Mouse (Mus musculus): ENCODE measurements around the gene Grm8. TPM values are rescaled to one million over a fixed set of nuclear protein-coding genes. Genes with fewer than 3 reads are reported as not detected.

Gene Grm8
- polyA plus RNA-seq, 1 experiment from 2014 or later = 12.1 TPM

DNA sequence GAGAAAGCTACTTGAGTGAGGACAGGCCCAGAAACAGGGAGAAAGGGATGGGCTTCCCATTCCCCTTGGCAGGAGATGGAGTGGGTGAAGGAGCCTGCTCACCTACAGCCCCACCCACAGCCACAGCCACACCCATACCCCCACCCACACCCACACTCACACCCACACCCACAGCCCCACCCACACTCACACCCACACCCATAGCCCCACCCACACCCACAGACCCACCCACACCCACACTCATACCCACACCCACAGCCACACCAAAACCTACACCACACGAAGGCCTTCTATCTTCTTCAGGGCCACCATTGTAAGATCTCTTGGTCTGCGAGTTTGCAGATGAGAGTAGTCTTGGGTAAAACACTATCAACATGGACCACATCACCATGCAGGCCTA, 137.7 kb downstream of the Grm8 start:
- H3K4me3 ChIP-seq (replicated peaks; ENCODE audit: low read depth, low read length) = no peak overlapping the region
- no peak overlapping the region for H3K4me2 ChIP-seq (ENCODE audit: low read length)
- no peaks in the 10 kb centered on the region for H3K9me3 ChIP-seq (ENCODE audit: control insufficient read depth, low read length)
- H3K9ac ChIP-seq (replicated peaks; ENCODE audit: low read length) = no peak overlapping the region
- DNase-seq (no peak), ATAC-seq (ENCODE audit: low FRiP score, low TSS enrichment) (no peak)
- H3K4me1 ChIP-seq (ENCODE audit: control insufficient read depth, insufficient read depth, low read length) = no peaks in the 10 kb centered on the region
- no peaks in the 10 kb centered on the region for H3K36me3 ChIP-seq (ENCODE audit: control insufficient read depth, insufficient read depth, low read length)
- 92% methylated on average over 2 of the region's 2 CpGs for WGBS
- H3K27me3 ChIP-seq (ENCODE audit: control insufficient read depth, insufficient read depth, low read length) = no peaks in the 10 kb centered on the region
- no peak overlapping the region for H3K27ac ChIP-seq (replicated peaks; ENCODE audit: low read depth, low read length)

- no peak overlapping the region for H3K4me3 ChIP-seq (replicated peaks; ENCODE audit: low read depth, low read length)
- 0 out of 2 replicates have a peak, but pooled peaks cover 3% of the 10 kb centered on the region for H3K4me1 ChIP-seq (ENCODE audit: control insufficient read depth, insufficient read depth, low read length)
- no peaks in the 10 kb centered on the region for H3K27me3 ChIP-seq (ENCODE audit: control insufficient read depth, insufficient read depth, low read length)
- DNase-seq (peak; percentile 16), ATAC-seq (ENCODE audit: low FRiP score, low TSS enrichment) (no peak; the same call in 1 of the 2 replicates)
- H3K36me3 ChIP-seq (ENCODE audit: control insufficient read depth, insufficient read depth, low read length) = no peaks in the 10 kb centered on the region
- H3K27ac ChIP-seq (replicated peaks; ENCODE audit: low read depth, low read length) = no peak overlapping the region
- H3K4me2 ChIP-seq (ENCODE audit: low read length) = no peak overlapping the region
- no peaks in the 10 kb centered on the region for H3K9me3 ChIP-seq (ENCODE audit: control insufficient read depth, low read length)
- no peak overlapping the region for H3K9ac ChIP-seq (replicated peaks; ENCODE audit: low read length)
- WGBS = 59% methylated on average over 4 of the region's 4 CpGs
Observed at GRCm38 (mm10) chr6:27991241-27991640, 143.7 kb downstream of the Grm8 start.

DNA sequence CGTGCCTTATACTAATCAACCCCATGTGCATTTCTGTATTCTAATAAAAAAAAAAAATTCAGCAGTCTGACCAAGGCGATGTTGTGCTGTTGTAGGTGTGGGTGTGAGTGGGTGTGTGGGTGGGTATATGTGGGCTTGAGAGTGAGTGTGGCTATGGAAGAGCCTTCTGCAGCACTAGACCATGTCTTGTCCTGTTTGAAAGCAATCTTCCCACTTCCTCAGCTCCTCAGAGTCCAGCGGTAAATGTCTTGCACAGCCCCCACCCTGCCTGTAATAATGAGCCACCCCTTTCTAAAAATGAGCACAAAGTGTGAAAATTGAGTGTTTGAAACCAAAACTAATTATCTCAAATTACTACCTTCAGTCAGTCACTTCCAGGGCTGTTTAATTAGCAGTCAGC, 152.4 kb downstream of the Grm8 start:
- no peak for DNase-seq
- H3K27me3 ChIP-seq (ENCODE audit: control insufficient read depth, insufficient read depth, low read length) = no peaks in the 10 kb centered on the region
- ATAC-seq (ENCODE audit: low FRiP score, low TSS enrichment) = no peak
- no peak overlapping the region for H3K4me2 ChIP-seq (ENCODE audit: low read length)
- no peaks in the 10 kb centered on the region for H3K36me3 ChIP-seq (ENCODE audit: control insufficient read depth, insufficient read depth, low read length)
- no peak overlapping the region for H3K27ac ChIP-seq (replicated peaks; ENCODE audit: low read depth, low read length)
- H3K9me3 ChIP-seq (ENCODE audit: control insufficient read depth, low read length) = no peaks in the 10 kb centered on the region
- 91% methylated on average over 3 of the region's 3 CpGs for WGBS
- no peak overlapping the region for H3K4me3 ChIP-seq (replicated peaks; ENCODE audit: low read depth, low read length)
- no peak overlapping the region for H3K9ac ChIP-seq (replicated peaks; ENCODE audit: low read length)
- H3K4me1 ChIP-seq (ENCODE audit: control insufficient read depth, insufficient read depth, low read length) = no peaks in the 10 kb centered on the region

- no peak overlapping the region for H3K9ac ChIP-seq (replicated peaks; ENCODE audit: low read length)
- H3K4me3 ChIP-seq (replicated peaks; ENCODE audit: low read depth, low read length) = no peak overlapping the region
- no peak for DNase-seq
- H3K36me3 ChIP-seq (ENCODE audit: control insufficient read depth, insufficient read depth, low read length) = no peaks in the 10 kb centered on the region
- no peak for ATAC-seq (ENCODE audit: low FRiP score, low TSS enrichment)
- H3K27me3 ChIP-seq (ENCODE audit: control insufficient read depth, insufficient read depth, low read length) = no peaks in the 10 kb centered on the region
- H3K27ac ChIP-seq (replicated peaks; ENCODE audit: low read depth, low read length) = no peak overlapping the region
- H3K4me1 ChIP-seq (ENCODE audit: control insufficient read depth, insufficient read depth, low read length) = no peaks in the 10 kb centered on the region
- no peak overlapping the region for H3K4me2 ChIP-seq (ENCODE audit: low read length)
- no peaks in the 10 kb centered on the region for H3K9me3 ChIP-seq (ENCODE audit: control insufficient read depth, low read length)
- 40% methylated on average over 1 of the region's 1 CpGs for WGBS
Observed at GRCm38 (mm10) chr6:27982021-27982420, 153.0 kb downstream of the Grm8 start.

- Histone ChIP-seq H3K9me3 (ENCODE audit: control insufficient read depth, low read length) (no peaks in the 10 kb centered on the region), H3K4me2 (ENCODE audit: low read length) (no peak overlapping the region), H3K9ac (replicated peaks; ENCODE audit: low read length) (no peak overlapping the region), H3K27me3 (ENCODE audit: control insufficient read depth, insufficient read depth, low read length) (no peaks in the 10 kb centered on the region), H3K4me3 (replicated peaks; ENCODE audit: low read depth, low read length) (no peak overlapping the region), H3K36me3 (ENCODE audit: control insufficient read depth, insufficient read depth, low read length) (no peaks in the 10 kb centered on the region), H3K27ac (replicated peaks; ENCODE audit: low read depth, low read length) (no peak overlapping the region), H3K4me1 (ENCODE audit: control insufficient read depth, insufficient read depth, low read length) (no peaks in the 10 kb centered on the region)
- no peak for ATAC-seq (ENCODE audit: low FRiP score, low TSS enrichment)
- WGBS = 97% methylated on average over 5 of the region's 5 CpGs
- no peak for DNase-seq
Observed at GRCm38 (mm10) chr6:27977361-27977760, 157.6 kb downstream of the Grm8 start.

GRCm38 (mm10) chr6:27968859-27969258, 166.1 kb downstream of the Grm8 start:
- ATAC-seq (ENCODE audit: low FRiP score, low TSS enrichment) (no peak), DNase-seq (no peak)
- Histone ChIP-seq H3K36me3 (ENCODE audit: control insufficient read depth, insufficient read depth, low read length) (no peaks in the 10 kb centered on the region), H3K27me3 (ENCODE audit: control insufficient read depth, insufficient read depth, low read length) (no peaks in the 10 kb centered on the region), H3K27ac (replicated peaks; ENCODE audit: low read depth, low read length) (no peak overlapping the region), H3K4me2 (ENCODE audit: low read length) (no peak overlapping the region), H3K4me3 (replicated peaks; ENCODE audit: low read depth, low read length) (no peak overlapping the region), H3K4me1 (ENCODE audit: control insufficient read depth, insufficient read depth, low read length) (no peaks in the 10 kb centered on the region), H3K9ac (replicated peaks; ENCODE audit: low read length) (no peak overlapping the region), H3K9me3 (ENCODE audit: control insufficient read depth, low read length) (no peaks in the 10 kb centered on the region)
- WGBS = 95% methylated on average over 2 of the region's 2 CpGs

DNA sequence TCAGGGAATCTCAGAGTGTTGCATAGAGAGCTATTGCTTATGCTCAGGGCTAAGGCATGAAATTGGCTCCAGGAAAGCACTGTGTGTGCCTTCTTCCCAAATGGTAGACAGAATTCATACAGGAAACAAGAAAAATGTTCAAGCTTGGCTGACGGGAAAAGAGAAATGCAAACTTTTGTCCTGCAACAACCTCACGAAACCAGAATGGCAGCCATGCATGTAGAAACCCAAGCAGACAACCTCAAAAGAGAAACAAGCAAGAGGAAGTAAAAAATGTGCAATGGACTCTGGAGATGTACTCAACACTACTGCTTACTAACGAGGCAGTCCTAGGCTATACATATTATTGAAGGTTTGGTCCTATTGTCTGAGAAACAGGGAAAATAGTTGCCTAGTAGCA, 167.9 kb downstream of the Grm8 start:
- H3K27ac ChIP-seq (replicated peaks; ENCODE audit: low read depth, low read length) = no peak overlapping the region
- ATAC-seq (ENCODE audit: low FRiP score, low TSS enrichment) = no peak
- DNase-seq = no peak
- H3K9ac ChIP-seq (replicated peaks; ENCODE audit: low read length) = no peak overlapping the region
- no peak overlapping the region for H3K4me2 ChIP-seq (ENCODE audit: low read length)
- no peak overlapping the region for H3K4me3 ChIP-seq (replicated peaks; ENCODE audit: low read depth, low read length)
- no peaks in the 10 kb centered on the region for H3K9me3 ChIP-seq (ENCODE audit: control insufficient read depth, low read length)
- no peaks in the 10 kb centered on the region for H3K36me3 ChIP-seq (ENCODE audit: control insufficient read depth, insufficient read depth, low read length)
- no peaks in the 10 kb centered on the region for H3K27me3 ChIP-seq (ENCODE audit: control insufficient read depth, insufficient read depth, low read length)
- WGBS = 91% methylated on average over 3 of the region's 3 CpGs
- no peaks in the 10 kb centered on the region for H3K4me1 ChIP-seq (ENCODE audit: control insufficient read depth, insufficient read depth, low read length)

GRCm38 (mm10) chr6:27965237-27965636, 169.7 kb downstream of the Grm8 start:
- DNase-seq = no peak
- no peaks in the 10 kb centered on the region for H3K36me3 ChIP-seq (ENCODE audit: control insufficient read depth, insufficient read depth, low read length)
- no peak overlapping the region for H3K4me3 ChIP-seq (replicated peaks; ENCODE audit: low read depth, low read length)
- no peaks in the 10 kb centered on the region for H3K4me1 ChIP-seq (ENCODE audit: control insufficient read depth, insufficient read depth, low read length)
- H3K9me3 ChIP-seq (ENCODE audit: control insufficient read depth, low read length) = no peaks in the 10 kb centered on the region
- H3K4me2 ChIP-seq (ENCODE audit: low read length) = no peak overlapping the region
- H3K9ac ChIP-seq (replicated peaks; ENCODE audit: low read length) = no peak overlapping the region
- no peaks in the 10 kb centered on the region for H3K27me3 ChIP-seq (ENCODE audit: control insufficient read depth, insufficient read depth, low read length)
- H3K27ac ChIP-seq (replicated peaks; ENCODE audit: low read depth, low read length) = no peak overlapping the region
- WGBS = 79% methylated on average over 2 of the region's 2 CpGs
- no peak for ATAC-seq (ENCODE audit: low FRiP score, low TSS enrichment)

GRCm38 (mm10) chr6:27963887-27964286, 171.1 kb downstream of the Grm8 start:
- WGBS = 83% methylated on average over 1 of the region's 1 CpGs
- no peaks in the 10 kb centered on the region for H3K4me1 ChIP-seq (ENCODE audit: control insufficient read depth, insufficient read depth, low read length)
- H3K36me3 ChIP-seq (ENCODE audit: control insufficient read depth, insufficient read depth, low read length) = no peaks in the 10 kb centered on the region
- H3K9me3 ChIP-seq (ENCODE audit: control insufficient read depth, low read length) = no peaks in the 10 kb centered on the region
- ATAC-seq (ENCODE audit: low FRiP score, low TSS enrichment) (no peak), DNase-seq (no peak)
- H3K4me3 ChIP-seq (replicated peaks; ENCODE audit: low read depth, low read length) = no peak overlapping the region
- no peak overlapping the region for H3K9ac ChIP-seq (replicated peaks; ENCODE audit: low read length)
- H3K27me3 ChIP-seq (ENCODE audit: control insufficient read depth, insufficient read depth, low read length) = no peaks in the 10 kb centered on the region
- H3K4me2 ChIP-seq (ENCODE audit: low read length) = no peak overlapping the region
- no peak overlapping the region for H3K27ac ChIP-seq (replicated peaks; ENCODE audit: low read depth, low read length)
